Mouse (Mus musculus) thymus, adult 2 months (tissue): Measurements from ENCODE around the gene Hbq1a. TPM values are rescaled to one million over a fixed set of nuclear protein-coding genes. Genes with fewer than 3 reads are reported as not detected.

ENCODE experiments used
- DNase-seq: peaks from one replicate; pipeline ENCODE4 v3.0.0; 2021
- H3K27ac ChIP-seq: fragments of 200-500 bp; 2 replicates; pipeline ENCODE4 v1.5.1; 2012; ENCODE audit warnings: low read length, control low read depth; ENCODE audit not compliant: control insufficient read depth, insufficient read depth
- H3K27me3 ChIP-seq: fragments of 200-500 bp; 2 replicates; pipeline ENCODE4 v1.6.1; 2012; ENCODE audit warnings: mild to moderate bottlenecking, low read length, moderate library complexity, mixed read lengths; ENCODE audit not compliant: control insufficient read depth, insufficient read depth
- H3K36me3 ChIP-seq: fragments of 200-500 bp; 2 replicates; pipeline ENCODE4 v1.6.1; 2012; ENCODE audit warnings: mild to moderate bottlenecking, low read length, moderate library complexity; ENCODE audit not compliant: control insufficient read depth, insufficient read depth
- H3K4me1 ChIP-seq: fragments of 200-500 bp; replicated peaks from 2 replicates; pipeline ENCODE4 v1.6.1; 2012; ENCODE audit warnings: low read length; ENCODE audit not compliant: control insufficient read depth, insufficient read depth
- H3K4me3 ChIP-seq: fragments of 200-500 bp; 2 replicates; pipeline ENCODE4 v1.5.1; 2012; ENCODE audit warnings: mild to moderate bottlenecking, low read length, control low read depth, moderate library complexity; ENCODE audit not compliant: control insufficient read depth, insufficient read depth
- CTCF ChIP-seq: fragments of 200-500 bp; IDR thresholded peaks from 2 replicates; pipeline ENCODE4 v1.5.1; 2012; ENCODE audit warnings: mild to moderate bottlenecking, control low read depth, low read length, moderate library complexity, borderline replicate concordance; ENCODE audit not compliant: control insufficient read depth, poor library complexity, insufficient read depth; ENCODE audit errors: extremely low read depth
- POLR2A ChIP-seq: fragments of 200-500 bp; IDR thresholded peaks from 2 replicates; pipeline ENCODE4 v1.6.1; 2012; ENCODE audit warnings: mild to moderate bottlenecking, low read length, control low read depth, moderate library complexity; ENCODE audit not compliant: control insufficient read depth, poor library complexity, insufficient read depth; ENCODE audit errors: extremely low read depth
- WGBS: fragments of 180-500 bp; shearing (Covaris S2); methylation state at CpG from one replicate; pipeline ENCODE4 v1.1.7; 2018; 5-methylcytosine and 5-hydroxymethylcytosine counted together
- polyA plus RNA-seq: library from polyadenylated mRNA; depleted of rRNA; stranded (reverse); fragments of >200 nt; gene quantifications from 2 replicates; pipeline ENCODE4 v1.2.3, GENCODE M21; 2012

Gene Hbq1a
- polyA plus RNA-seq, 1 experiment, result not detected

DNA sequence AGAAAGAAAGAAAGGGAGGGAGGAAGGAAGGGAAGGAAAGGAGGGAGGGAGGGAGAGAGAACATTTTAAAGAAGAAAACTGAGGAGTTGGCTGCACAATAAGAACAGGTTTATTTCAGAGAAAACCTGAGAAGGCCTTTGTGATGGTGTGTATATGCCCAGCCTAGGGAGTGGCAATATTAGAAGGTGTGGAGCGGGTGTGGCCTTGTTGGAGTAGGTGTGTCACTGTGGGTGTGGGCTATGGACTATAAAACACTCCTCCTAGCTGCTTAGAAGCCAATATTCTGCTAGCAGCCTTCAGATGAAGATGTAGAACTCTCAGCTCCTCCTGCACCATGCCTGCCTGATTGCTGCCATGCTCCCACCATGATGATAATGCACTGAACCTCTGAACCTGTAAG, 43.5 kb downstream of the Hbq1a start:
- Histone ChIP-seq H3K27me3 (peaks cover 2% of the 10 kb centered on the region; the same call in 1 of the 2 replicates), H3K4me3 (no peak overlapping the region), H3K27ac (no peak overlapping the region), H3K36me3 (no peaks in the 10 kb centered on the region), H3K4me1 (0 out of 2 replicates have a peak, but pooled peaks cover 4% of the 10 kb centered on the region)
- TF ChIP-seq POLR2A (no peak), CTCF (no peak)
- no peak for DNase-seq
- WGBS, result 97% methylated on average over 1 of the region's 1 CpGs

GRCm38 (mm10) chr11:32345504-32346297, 45.8 kb downstream of the Hbq1a start:
- no peak for DNase-seq
- H3K4me3 ChIP-seq, result no peak overlapping the region
- WGBS, result 86% methylated on average over 6 of the region's 6 CpGs
- H3K27me3 ChIP-seq, result peaks cover 4% of the 10 kb centered on the region; the same call in 1 of the 2 replicates
- no peak overlapping the region for H3K27ac ChIP-seq
- no peaks in the 10 kb centered on the region for H3K36me3 ChIP-seq
- H3K4me1 ChIP-seq, result 0 out of 2 replicates have a peak, but pooled peaks cover 4% of the 10 kb centered on the region
- TF ChIP-seq POLR2A (no peak), CTCF (no peak)

- Histone ChIP-seq H3K27me3 (peaks cover 4% of the 10 kb centered on the region; the same call in 1 of the 2 replicates), H3K27ac (no peak overlapping the region), H3K4me1 (0 out of 2 replicates have a peak, but pooled peaks cover 4% of the 10 kb centered on the region), H3K4me3 (no peak overlapping the region), H3K36me3 (no peaks in the 10 kb centered on the region)
- DNase-seq, result no peak
- WGBS, result 10% methylated on average over 10 of the region's 10 CpGs
- TF ChIP-seq CTCF (no peak), POLR2A (no peak)
These were observed 47.4 kb downstream of the Hbq1a start for GRCm38 (mm10) chr11:32347264-32347606.

DNA sequence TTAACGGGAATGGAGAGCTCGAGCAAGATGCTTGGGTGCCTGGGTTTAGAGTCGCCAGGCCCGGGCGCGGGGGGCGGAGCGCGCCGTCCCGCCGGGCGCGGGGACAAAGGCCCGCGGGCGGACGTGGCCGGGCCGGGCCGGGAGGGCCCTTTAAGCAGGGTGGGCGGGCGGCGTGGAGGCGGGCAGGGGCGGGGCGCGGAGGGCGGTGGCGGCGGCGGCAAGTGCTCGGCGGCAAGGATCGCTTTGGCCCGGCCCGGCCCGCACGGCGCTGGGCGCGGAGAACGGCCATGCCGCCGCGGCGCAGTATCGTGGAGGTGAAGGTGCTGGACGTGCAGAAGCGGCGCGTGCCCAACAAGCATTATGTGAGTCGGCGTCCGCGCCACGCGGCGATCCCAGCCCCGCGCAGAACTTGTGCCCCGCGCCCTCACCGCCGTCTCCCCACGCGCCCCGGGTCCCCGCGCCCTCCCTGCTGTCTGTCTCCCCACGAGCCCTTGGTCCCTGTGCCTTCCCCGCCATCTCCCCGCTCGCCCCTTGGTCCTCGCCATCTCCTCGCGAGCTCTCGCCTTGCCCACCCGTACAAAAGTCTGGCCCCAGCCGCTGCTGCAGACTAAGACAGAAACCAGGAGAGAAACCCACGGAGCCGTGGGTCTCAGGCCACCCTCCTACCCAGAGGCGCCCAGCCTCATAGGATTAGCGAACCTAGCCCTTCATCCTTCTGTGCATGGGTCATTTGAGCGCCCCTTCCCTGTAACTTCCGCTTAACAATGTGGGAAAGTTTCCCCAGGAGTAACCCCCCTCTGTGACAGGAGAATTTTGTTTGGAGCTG, 48.0 kb downstream of the Hbq1a start, which contains the start of gene Sh3pxd2b:
Gene Sh3pxd2b (plus strand): TSS at position 214 of the 826 bp plus-strand sequence.
- WGBS, result 6% methylated on average over 81 of the region's 86 CpGs
- no peak for DNase-seq
- TF ChIP-seq POLR2A (no peak), CTCF (no peak)
- Histone ChIP-seq H3K27ac (no peak within 1 kb of the TSS; the same call in 1 of the 2 replicates), H3K36me3 (no peaks in the 10 kb centered on the region), H3K4me1 (0 out of 2 replicates have a peak, but pooled peaks cover 4% of the 10 kb centered on the region), H3K27me3 (peaks cover 4% of the 10 kb centered on the region; the same call in 1 of the 2 replicates), H3K4me3 (peak within 1 kb of the TSS; percentile 31)

DNA sequence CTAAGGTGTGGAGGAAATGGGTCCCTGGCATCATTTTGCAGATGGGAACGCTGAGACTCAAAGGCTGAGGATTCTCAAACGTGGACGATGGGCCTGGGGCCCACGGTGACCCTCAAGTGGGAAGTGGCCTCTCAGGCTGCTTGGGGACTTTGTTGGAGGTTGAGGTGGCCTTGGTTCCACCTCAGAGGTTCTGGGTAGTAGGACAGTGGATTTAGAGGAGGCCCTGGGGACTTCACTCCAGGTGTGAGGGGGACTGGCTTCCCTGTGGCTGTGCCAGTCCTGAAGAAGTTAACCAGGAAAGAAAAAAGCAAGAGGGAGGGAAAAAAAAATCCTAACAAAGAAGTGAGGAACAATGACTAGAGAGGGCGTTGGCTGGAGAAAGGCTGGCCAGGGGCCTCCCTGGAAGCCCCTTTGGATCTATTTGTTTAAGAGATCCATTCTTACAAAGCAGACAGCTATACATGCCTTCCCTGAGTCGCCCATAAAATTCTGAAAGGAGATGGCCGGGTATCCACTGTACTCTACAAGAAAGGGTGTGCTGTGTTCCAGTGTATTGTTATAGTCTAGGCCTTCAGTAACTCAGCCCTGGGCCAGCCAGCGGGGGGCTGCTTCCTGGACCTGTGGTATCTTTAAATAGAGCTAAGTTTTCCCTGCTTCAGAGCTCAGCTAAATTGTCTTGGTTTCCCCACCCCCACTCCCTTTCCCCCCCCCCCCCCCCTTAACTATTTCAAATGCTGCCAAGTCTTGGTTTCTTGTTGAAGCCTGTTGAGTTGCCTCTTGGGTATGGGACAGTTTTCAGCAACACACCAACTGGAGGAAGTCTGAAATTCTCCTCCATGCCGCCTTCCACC, 48.8 kb downstream of the Hbq1a start:
- no peaks in the 10 kb centered on the region for H3K36me3 ChIP-seq
- DNase-seq, result no peak
- H3K27ac ChIP-seq, result no peak overlapping the region; the same call in 1 of the 2 replicates
- TF ChIP-seq CTCF (no peak), POLR2A (no peak)
- H3K27me3 ChIP-seq, result peaks cover 4% of the 10 kb centered on the region; the same call in 1 of the 2 replicates
- 0 out of 2 replicates have a peak, but pooled peaks cover 4% of the 10 kb centered on the region for H3K4me1 ChIP-seq
- 65% methylated on average over 9 of the region's 9 CpGs for WGBS
- H3K4me3 ChIP-seq, result peak overlapping the region; percentile 31
